Mouse (Mus musculus): ENCODE measurements around the gene Prss40.
"Not testable (repeated sequence)": the region's sequence is repeated elsewhere in the genome, so short reads cannot be mapped to it uniquely, and the experiment has no call there.

The Prss40 gene

GRCm38 (mm10) chr1:34564383-34565045, 3.8 kb upstream of the Prss40 start:
- no peak for DNase-seq (ENCODE audit: low read depth, low spot score)
- H3K36me3 ChIP-seq (ENCODE audit: control insufficient read depth, insufficient read depth, low read length, poor library complexity, severe bottlenecking): no peaks in the 10 kb centered on the region

DNA sequence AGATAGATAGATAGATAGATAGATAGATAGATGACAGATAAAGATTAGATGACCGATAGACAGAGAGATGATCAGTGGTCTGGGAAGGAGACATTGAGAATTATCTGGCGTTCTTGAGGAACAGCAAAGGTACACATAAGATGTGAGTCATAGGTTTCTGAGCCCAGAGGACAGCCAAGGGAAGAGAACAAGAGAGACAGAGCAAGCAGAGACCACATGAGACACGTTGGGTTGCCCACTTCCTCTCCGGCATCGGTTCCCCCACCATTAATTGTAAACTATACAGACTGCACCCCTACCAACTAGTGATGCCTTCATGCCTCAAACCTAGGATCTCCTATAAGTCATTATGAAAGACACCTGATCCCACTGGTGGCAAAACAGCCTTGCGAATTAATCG, 6.5 kb downstream of the Prss40 start:
- Histone ChIP-seq H3K27me3 (ENCODE audit: control insufficient read depth, insufficient read depth, low read length, poor library complexity, severe bottlenecking) (no peaks in the 10 kb centered on the region), H3K36me3 (ENCODE audit: control insufficient read depth, insufficient read depth, low read length, poor library complexity, severe bottlenecking) (no peaks in the 10 kb centered on the region)
- DNase-seq (ENCODE audit: low read depth, low spot score): no peak

More at GRCm38 (mm10) chr1:34564383-34565045, 3.8 kb upstream of the Prss40 start:
- no peaks in the 10 kb centered on the region for H3K27me3 ChIP-seq (ENCODE audit: control insufficient read depth, insufficient read depth, low read length, poor library complexity, severe bottlenecking)

DNA sequence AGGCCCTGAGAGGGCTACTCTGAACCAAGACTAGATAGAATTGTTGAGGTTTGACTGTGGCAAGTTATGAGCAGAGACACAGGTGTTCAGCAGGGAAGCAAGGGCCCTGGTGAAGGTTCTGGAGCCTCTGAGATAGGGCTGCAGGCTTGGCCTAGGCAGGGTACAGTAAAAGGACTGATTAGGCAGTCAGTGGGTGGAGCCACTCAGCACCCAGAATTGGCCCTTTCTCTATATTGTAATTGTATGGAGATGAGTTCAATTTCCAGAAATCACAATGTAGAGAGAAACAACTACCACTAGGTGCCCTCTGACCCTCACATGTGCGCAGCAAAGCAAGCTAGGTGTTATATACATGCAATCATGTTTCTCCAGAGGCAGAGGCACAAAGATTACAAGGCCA, 7.1 kb downstream of the Prss40 start:
- DNase-seq (ENCODE audit: low read depth, low spot score): no peak
- no peaks in the 10 kb centered on the region for H3K36me3 ChIP-seq (ENCODE audit: control insufficient read depth, insufficient read depth, low read length, poor library complexity, severe bottlenecking)
- H3K27me3 ChIP-seq (ENCODE audit: control insufficient read depth, insufficient read depth, low read length, poor library complexity, severe bottlenecking): no peaks in the 10 kb centered on the region

- H3K27me3 ChIP-seq (ENCODE audit: control insufficient read depth, insufficient read depth, low read length, poor library complexity, severe bottlenecking): no peaks in the 10 kb centered on the region; the same call in 1 of the 2 replicates
- H3K36me3 ChIP-seq (ENCODE audit: control insufficient read depth, insufficient read depth, low read length, poor library complexity, severe bottlenecking): no peaks in the 10 kb centered on the region
- no peak for DNase-seq (ENCODE audit: low read depth, low spot score)
Observed at GRCm38 (mm10) chr1:34547074-34547473, 13.7 kb downstream of the Prss40 start.

DNA sequence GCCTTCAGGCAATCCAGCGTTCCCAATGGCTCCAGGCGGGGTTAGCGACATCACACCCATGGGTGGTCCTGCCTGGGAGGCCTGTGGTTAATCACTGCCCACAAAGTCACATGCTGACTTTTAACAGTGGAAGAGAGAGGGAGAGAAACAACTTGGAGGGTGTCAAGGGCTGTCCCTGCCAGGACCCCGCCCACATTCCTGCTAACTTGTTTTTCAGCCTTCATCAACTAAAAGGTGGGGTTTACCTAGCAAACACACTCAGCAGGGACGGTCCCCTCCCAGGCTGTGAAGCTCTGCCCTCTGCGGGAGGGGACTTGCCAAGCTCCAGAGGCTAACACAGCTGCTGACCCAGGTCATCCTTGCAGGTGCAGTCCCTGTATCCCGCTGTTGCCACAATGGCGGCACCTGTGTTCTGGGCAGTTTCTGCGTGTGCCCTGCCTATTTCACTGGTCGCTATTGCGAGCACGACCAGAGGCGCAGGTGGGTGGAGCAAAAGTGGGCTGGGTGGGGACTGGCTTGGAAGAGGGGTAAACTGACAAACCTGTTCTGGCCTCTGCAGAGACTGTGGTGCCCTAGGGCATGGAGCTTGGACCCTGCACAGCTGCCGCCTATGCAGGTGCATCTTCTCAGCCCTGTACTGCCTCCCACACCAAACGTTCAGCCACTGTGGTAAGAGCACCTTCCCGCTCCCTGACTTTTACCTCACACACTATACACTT, 23.8 kb downstream of the Prss40 start:
- no peak for DNase-seq (ENCODE audit: low read depth, low spot score)
- H3K27me3 ChIP-seq (ENCODE audit: control insufficient read depth, insufficient read depth, low read length, poor library complexity, severe bottlenecking): no peaks in the 10 kb centered on the region

DNA sequence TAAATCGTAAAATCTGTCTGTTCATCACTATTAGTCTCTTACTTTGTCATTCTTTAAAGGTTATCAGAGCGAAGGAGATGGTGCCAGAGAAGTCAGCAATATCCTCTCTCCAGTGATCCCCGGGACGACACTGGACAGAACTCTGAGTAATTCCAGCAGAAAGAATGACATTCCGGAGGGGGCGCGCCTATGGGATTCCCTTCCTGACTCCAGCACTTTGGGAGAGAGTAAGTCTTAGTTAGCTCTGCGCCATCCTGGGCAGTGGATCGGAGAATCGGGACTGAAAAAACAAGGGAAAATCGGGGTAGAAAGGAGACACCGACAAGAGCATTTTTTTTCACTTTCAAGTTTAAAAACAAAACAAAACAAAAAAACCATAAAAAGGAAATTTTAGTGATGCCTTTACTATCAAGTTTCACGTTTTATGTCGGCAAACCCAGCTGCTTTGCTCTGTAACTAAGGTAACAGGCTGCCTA, 24.4 kb downstream of the Prss40 start:
- Histone ChIP-seq H3K36me3 (ENCODE audit: control insufficient read depth, insufficient read depth, low read length, poor library complexity, severe bottlenecking) (no peaks in the 10 kb centered on the region), H3K27me3 (ENCODE audit: control insufficient read depth, insufficient read depth, low read length, poor library complexity, severe bottlenecking) (no peaks in the 10 kb centered on the region)
- DNase-seq (ENCODE audit: low read depth, low spot score): no peak

More for the DNA sequence above, 23.8 kb downstream of the Prss40 start:
- H3K36me3 ChIP-seq (ENCODE audit: control insufficient read depth, insufficient read depth, low read length, poor library complexity, severe bottlenecking): no peaks in the 10 kb centered on the region

DNA sequence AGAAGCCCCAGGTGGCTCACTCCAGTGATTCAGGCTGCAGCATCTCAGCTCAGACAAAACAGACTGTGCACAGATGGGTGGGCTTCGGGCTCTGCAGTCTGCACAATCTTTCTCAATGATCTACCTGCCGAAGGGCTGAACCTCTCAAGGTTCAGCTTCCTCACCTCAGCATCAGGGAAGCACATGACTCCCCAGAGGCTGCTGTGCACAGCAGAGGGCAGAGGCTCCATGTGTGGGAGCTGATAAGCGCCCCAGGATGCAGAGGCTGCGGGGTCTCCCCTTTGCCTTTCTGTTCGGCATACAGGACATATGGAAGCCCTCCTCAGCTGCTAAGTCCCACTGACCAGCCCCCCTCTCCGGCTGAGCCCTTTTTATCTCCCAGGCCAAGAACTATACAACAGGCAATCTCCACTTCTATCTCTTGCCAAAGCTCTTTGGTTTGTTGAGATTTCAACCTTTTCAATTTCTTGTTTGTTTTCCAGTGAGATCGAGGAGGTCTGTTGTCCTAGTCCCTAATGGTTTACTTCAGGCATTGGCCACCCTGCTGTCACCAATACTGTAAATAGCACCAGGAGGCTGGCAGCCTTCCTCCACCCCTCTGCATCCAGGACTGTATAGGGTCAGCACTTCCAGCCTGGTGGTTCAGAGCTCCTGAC, 25.6 kb downstream of the Prss40 start, which contains the start of gene Cfc1:
Gene Cfc1 (plus strand): TSS at position 606 of the 656 bp plus-strand sequence.
- not testable (repeated sequence) for H3K27me3 ChIP-seq (ENCODE audit: control insufficient read depth, insufficient read depth, low read length, poor library complexity, severe bottlenecking); DNase-seq (ENCODE audit: low read depth, low spot score); H3K36me3 ChIP-seq (ENCODE audit: control insufficient read depth, insufficient read depth, low read length, poor library complexity, severe bottlenecking)

- DNase-seq (ENCODE audit: low read depth, low spot score); H3K27me3 ChIP-seq (ENCODE audit: control insufficient read depth, insufficient read depth, low read length, poor library complexity, severe bottlenecking); H3K36me3 ChIP-seq (ENCODE audit: control insufficient read depth, insufficient read depth, low read length, poor library complexity, severe bottlenecking): not testable (repeated sequence)
Observed at GRCm38 (mm10) chr1:34534574-34534973, 26.2 kb downstream of the Prss40 start.

DNA sequence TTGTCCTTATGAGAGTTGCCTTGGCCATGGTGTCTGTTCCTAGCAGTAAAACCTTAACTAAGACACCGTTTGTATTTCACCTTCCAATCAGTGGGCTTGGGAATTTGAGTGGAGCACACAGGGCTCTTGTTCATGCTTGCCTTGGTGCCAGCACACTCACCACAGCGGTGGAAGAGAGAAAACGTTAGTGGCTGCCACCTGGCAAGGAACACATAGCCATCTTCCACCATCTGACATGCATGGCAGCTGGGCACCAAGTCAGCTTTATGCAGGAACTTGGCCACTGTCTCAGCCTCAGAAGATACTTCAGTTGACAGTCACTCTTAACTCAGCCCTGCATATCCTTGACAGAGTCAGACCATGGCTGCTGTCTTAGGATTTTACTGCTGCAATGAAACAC, 37.1 kb downstream of the Prss40 start:
- H3K27me3 ChIP-seq (ENCODE audit: control insufficient read depth, insufficient read depth, low read length, poor library complexity, severe bottlenecking): no peaks in the 10 kb centered on the region
- DNase-seq (ENCODE audit: low read depth, low spot score): no peak
- no peaks in the 10 kb centered on the region for H3K36me3 ChIP-seq (ENCODE audit: control insufficient read depth, insufficient read depth, low read length, poor library complexity, severe bottlenecking)

DNA sequence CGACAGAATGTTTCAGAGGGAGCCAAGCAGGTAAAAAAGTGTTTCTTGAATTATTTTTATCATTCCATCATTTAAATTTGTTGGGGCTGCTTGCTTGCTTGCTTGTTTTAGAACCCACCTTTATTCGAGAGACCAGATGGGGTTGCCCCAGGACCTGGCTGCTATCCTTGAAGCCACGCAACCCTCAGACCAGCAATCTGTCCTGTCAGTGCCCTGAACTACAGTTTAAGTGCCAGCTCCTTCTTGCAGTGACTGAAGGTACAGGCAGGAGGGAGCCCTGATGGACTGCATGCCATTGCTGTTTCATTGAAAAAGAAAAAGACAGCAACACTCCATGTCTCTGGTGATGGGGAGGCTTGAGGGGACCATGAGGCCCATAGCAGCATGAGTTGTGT, 37.9 kb downstream of the Prss40 start:
- Histone ChIP-seq H3K36me3 (ENCODE audit: control insufficient read depth, insufficient read depth, low read length, poor library complexity, severe bottlenecking) (no peaks in the 10 kb centered on the region), H3K27me3 (ENCODE audit: control insufficient read depth, insufficient read depth, low read length, poor library complexity, severe bottlenecking) (no peaks in the 10 kb centered on the region)
- DNase-seq (ENCODE audit: low read depth, low spot score): no peak

- DNase-seq (ENCODE audit: low read depth, low spot score): no peak
Observed at GRCm38 (mm10) chr1:34522205-34522849, 38.4 kb downstream of the Prss40 start.

GRCm38 (mm10) chr1:34518259-34518658, 42.5 kb downstream of the Prss40 start:
- no peaks in the 10 kb centered on the region for H3K27me3 ChIP-seq (ENCODE audit: control insufficient read depth, insufficient read depth, low read length, poor library complexity, severe bottlenecking)
- no peaks in the 10 kb centered on the region for H3K36me3 ChIP-seq (ENCODE audit: control insufficient read depth, insufficient read depth, low read length, poor library complexity, severe bottlenecking)
- DNase-seq (ENCODE audit: low read depth, low spot score): no peak

More at GRCm38 (mm10) chr1:34522205-34522849, 38.4 kb downstream of the Prss40 start:
- no peaks in the 10 kb centered on the region for H3K36me3 ChIP-seq (ENCODE audit: control insufficient read depth, insufficient read depth, low read length, poor library complexity, severe bottlenecking)
- H3K27me3 ChIP-seq (ENCODE audit: control insufficient read depth, insufficient read depth, low read length, poor library complexity, severe bottlenecking): no peaks in the 10 kb centered on the region

- not testable (repeated sequence) for DNase-seq (ENCODE audit: low read depth, low spot score); H3K27me3 ChIP-seq (ENCODE audit: control insufficient read depth, insufficient read depth, low read length, poor library complexity, severe bottlenecking); H3K36me3 ChIP-seq (ENCODE audit: control insufficient read depth, insufficient read depth, low read length, poor library complexity, severe bottlenecking)
Observed at GRCm38 (mm10) chr1:34517797-34518196, 42.9 kb downstream of the Prss40 start.

DNA sequence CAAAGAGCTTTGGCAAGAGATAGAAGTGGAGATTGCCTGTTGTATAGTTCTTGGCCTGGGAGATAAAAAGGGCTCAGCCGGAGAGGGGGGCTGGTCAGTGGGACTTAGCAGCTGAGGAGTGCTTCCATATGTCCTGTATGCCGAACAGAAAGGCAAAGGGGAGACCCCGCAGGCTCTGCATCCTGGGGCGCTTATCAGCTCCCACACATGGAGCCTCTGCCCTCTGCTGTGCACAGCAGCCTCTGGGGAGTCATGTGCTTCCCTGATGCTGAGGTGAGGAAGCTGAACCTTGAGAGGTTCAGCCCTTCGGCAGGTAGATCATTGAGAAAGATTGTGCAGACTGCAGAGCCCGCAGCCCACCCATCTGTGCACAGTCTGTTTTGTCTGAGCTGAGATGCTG, 43.4 kb downstream of the Prss40 start:
- H3K27me3 ChIP-seq (ENCODE audit: control insufficient read depth, insufficient read depth, low read length, poor library complexity, severe bottlenecking); DNase-seq (ENCODE audit: low read depth, low spot score); H3K36me3 ChIP-seq (ENCODE audit: control insufficient read depth, insufficient read depth, low read length, poor library complexity, severe bottlenecking): not testable (repeated sequence)

All from splenic B cell, adult 2 months (primary cell).